Mouse (Mus musculus): Measurements from ENCODE around the gene Poln.

- no peak for TF ChIP-seq CTCF (IDR thresholded peaks at IDR 0.05; ENCODE audit: low read depth)
- no peak for TF ChIP-seq EP300 (IDR thresholded peaks at IDR 0.05; ENCODE audit: low read depth)
Observed at GRCm38 (mm10) chr5:34185051-34185580, 15.9 kb upstream of the Poln start.

Measured in liver, postnatal 0 days (tissue).